In genomic region chr5:113346651-113347050, GRCm38 (mm10) we compare ENCODE assay signal across 34 mouse cellular contexts. TPM values are rescaled to one million over a fixed set of nuclear protein-coding genes. Genes with fewer than 3 reads are reported as not detected.
"Had no signal": no experiment of that assay in that cellular context is flagged by ENCODE, and none has a peak within 500 bp of the region (broad histone marks: within the 10 kb centered on the region; RNA-seq: fewer than 3 reads in every experiment).

No protein-coding gene starts in this region.

RNA-seq across cellular contexts. Expression of gene Aym1, which starts 10.4 kb away (rescaled TPM):
- total RNA-seq: gastrocnemius, adult 18-20 months; gastrocnemius, adult 8-10 months; gastrocnemius, postnatal 14 days; gastrocnemius, postnatal 36 days; heart, adult 2 months; heart, postnatal 10 days; heart, postnatal 25 days; heart, postnatal 4 days; layer of hippocampus, adult 2 months; layer of hippocampus, postnatal 10 days; layer of hippocampus, postnatal 25 days; left cerebral cortex, adult 2 months; left cerebral cortex, postnatal 14 days; left cerebral cortex, postnatal 36 days; liver, adult 2 months had no signal
- polyA plus RNA-seq: gonadal fat pad, adult 2 months; heart, adult 2 months; heart, embryonic 12.5 days; heart, embryonic 14.5 days; heart, embryonic 16.5 days; hindbrain, embryonic 10.5 days; hindbrain, embryonic 12.5 days; hindbrain, embryonic 14.5 days; hindbrain, embryonic 16.5 days; inflammation-experienced regulatory T-cells, adult 6 months; intestine, embryonic 15.5 days; intestine, postnatal 0 days; kidney, embryonic 14.5 days; kidney, embryonic 16.5 days; limb, embryonic 10.5 days; limb, embryonic 13.5 days; limb, embryonic 15.5 days; liver, adult 2 months; liver, embryonic 12.5 days; liver, embryonic 14.5 days; liver, embryonic 16.5 days had no signal

RNA-seq across cellular contexts. Expression of gene Sgsm1, which starts 36.1 kb away (rescaled TPM):
- polyA plus RNA-seq: inflammation-experienced regulatory T-cells, adult 6 months had no signal
